Mouse (Mus musculus): Measurements from ENCODE around the gene Tcf3. TPM values are rescaled to one million over a fixed set of nuclear protein-coding genes. Genes with fewer than 3 reads are reported as not detected.

The Tcf3 gene
- total and polyA plus RNA-seq, 2 experiments from 2014 or later: 36.1 to 91.4 TPM

DNA sequence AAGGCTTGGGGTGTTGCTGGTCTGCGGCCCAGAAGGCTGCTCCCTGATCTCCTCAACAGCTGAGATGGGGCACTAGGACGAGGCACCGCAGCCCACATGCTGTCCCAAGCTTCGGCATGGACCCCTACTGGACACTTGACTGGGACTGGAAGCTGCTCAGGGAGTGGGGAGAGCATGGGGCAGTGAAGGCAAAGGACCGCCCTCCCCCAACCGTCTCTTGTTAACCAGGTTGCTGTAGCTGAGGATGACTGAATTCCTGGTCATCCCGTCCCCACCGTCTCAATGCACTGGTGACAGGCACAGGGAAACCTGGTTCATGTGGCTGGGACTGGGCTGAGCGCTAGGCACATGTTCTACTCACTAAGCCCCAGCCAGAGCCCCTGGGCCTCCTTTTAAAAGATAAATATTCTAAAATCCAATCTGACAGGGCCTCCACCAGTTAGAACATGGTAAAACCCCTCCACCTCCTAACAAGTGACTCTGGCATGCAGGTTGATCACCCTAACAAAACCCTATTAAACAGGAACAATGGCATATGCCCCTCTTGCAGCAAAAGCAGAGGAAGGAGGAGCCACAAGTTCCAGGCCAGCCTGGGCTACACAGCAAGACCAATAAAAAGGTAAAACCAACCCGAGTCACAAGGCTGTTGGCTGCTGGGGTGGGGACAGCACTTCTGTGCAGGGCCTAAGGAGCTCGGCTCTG is 36.5 kb downstream of the Tcf3 start:
- no peak for DNase-seq
- Histone ChIP-seq H3K9ac (peak overlapping the region; percentile 97), H3K4me3 (ENCODE audit: low read depth, low read length) (no peak overlapping the region), H3K27me3 (ENCODE audit: insufficient read depth, low read length) (no peaks in the 10 kb centered on the region), H3K36me3 (ENCODE audit: insufficient read depth) (peaks cover 38% of the 10 kb centered on the region), H3K4me2 (ENCODE audit: low read depth) (peak overlapping the region; percentile 85), H3K27ac (ENCODE audit: low read depth, low read length) (peak overlapping the region; percentile 100), H3K9me3 (ENCODE audit: low read length) (no peaks in the 10 kb centered on the region), H3K4me1 (ENCODE audit: insufficient read depth) (peaks cover 18% of the 10 kb centered on the region)
- 90% methylated on average over 11 of the region's 11 CpGs for WGBS
- ATAC-seq: no peak
- no peak for TF ChIP-seq CTCF (IDR thresholded peaks at IDR 0.05; ENCODE audit: low read depth)

DNA sequence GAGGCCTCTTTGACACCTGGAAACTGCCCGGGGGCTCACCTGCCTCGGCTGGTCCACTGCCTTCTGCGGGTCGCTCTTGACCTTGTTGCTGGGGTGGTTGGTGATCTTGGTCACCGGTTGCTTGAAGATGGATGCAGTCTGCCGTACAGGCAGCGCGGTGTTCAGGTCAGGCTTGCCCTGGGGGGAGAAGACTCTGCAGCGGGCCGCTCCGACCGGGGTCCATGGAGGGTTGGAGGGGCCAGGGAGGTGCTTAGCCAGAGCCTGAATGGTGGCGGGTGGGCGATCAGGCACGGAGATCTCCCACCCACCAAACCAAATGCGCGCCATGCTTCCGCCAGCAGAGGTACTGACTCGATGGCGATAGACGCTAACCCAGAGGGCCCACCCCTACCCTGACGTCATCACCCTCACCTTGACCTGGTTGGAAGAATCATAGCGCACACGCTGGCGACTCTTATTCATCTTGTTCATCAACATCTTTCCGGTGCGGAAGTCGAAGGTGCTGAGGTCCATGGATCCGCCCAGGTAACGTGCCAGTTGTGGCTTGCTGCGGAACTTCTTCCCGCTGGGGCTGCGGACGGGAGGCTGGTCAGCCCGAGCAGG is 38.3 kb downstream of the Tcf3 start:
- TF ChIP-seq CTCF (IDR thresholded peaks at IDR 0.05; ENCODE audit: low read depth): no peak
- H3K9me3 ChIP-seq (ENCODE audit: low read length): no peaks in the 10 kb centered on the region
- H3K27me3 ChIP-seq (ENCODE audit: insufficient read depth, low read length): no peaks in the 10 kb centered on the region
- no peak overlapping the region for H3K4me2 ChIP-seq (ENCODE audit: low read depth)
- ATAC-seq (no peak), DNase-seq (no peak)
- no peak overlapping the region for H3K9ac ChIP-seq
- peaks cover 47% of the 10 kb centered on the region for H3K36me3 ChIP-seq (ENCODE audit: insufficient read depth)
- no peak overlapping the region for H3K27ac ChIP-seq (ENCODE audit: low read depth, low read length)
- peaks cover 14% of the 10 kb centered on the region for H3K4me1 ChIP-seq (ENCODE audit: insufficient read depth)
- 94% methylated on average over 35 of the region's 35 CpGs for WGBS
- no peak overlapping the region for H3K4me3 ChIP-seq (ENCODE audit: low read depth, low read length)

DNA sequence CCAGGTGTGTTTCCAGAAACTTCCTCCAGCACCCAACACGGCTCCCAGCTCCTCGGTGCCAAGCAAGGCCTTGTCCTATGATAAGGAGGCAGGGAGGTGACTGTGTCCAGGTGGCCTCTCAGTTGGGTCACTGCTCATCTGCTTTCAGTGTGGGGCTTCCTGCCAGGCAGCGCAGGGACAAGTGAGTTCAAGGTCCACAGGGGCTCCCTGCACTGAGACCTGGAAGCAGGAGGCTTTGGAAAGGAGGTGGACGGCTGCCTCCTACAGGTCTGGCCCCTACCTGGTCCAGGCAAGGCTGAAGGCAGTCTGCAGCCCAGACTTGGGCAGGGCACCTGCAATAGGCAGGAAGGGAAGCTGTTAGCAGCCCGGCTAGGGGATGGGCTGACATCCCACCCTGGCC is 40.8 kb downstream of the Tcf3 start:
- DNase-seq: no peak

DNA sequence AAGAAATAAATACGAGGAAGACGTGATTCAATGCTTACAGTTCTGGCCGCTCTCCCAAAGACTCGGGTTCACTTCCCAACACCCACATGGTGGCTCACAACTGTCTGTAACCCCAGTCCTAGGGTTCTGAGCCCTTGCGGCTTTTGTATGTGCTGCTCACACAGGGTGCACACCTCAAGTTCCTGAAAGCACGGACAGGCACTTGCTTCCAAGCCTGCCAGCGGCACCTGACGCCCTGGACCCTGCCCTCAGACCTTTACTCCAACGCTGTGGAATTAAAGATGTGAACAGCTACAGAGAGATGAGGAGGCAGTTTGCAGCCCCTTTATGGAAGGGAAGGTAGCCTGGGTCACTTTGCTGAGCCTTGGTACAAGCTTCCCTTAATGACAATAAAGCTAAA is 42.8 kb downstream of the Tcf3 start:
- Histone ChIP-seq H3K4me2 (ENCODE audit: low read depth) (no peak overlapping the region), H3K36me3 (ENCODE audit: insufficient read depth) (peaks cover 47% of the 10 kb centered on the region), H3K27me3 (ENCODE audit: insufficient read depth, low read length) (no peaks in the 10 kb centered on the region), H3K4me3 (ENCODE audit: low read depth, low read length) (no peak overlapping the region), H3K9ac (no peak overlapping the region), H3K4me1 (ENCODE audit: insufficient read depth) (peaks cover 10% of the 10 kb centered on the region), H3K9me3 (ENCODE audit: low read length) (no peaks in the 10 kb centered on the region), H3K27ac (ENCODE audit: low read depth, low read length) (no peak overlapping the region)
- DNase-seq: no peak
- 86% methylated on average over 9 of the region's 9 CpGs for WGBS
- no peak for ATAC-seq
- no peak for TF ChIP-seq CTCF (IDR thresholded peaks at IDR 0.05; ENCODE audit: low read depth)

More for the DNA sequence above, 40.8 kb downstream of the Tcf3 start:
- 97% methylated on average over 5 of the region's 5 CpGs for WGBS
- no peak for TF ChIP-seq CTCF (IDR thresholded peaks at IDR 0.05; ENCODE audit: low read depth)
- Histone ChIP-seq H3K4me1 (ENCODE audit: insufficient read depth) (peaks cover 18% of the 10 kb centered on the region), H3K27ac (ENCODE audit: low read depth, low read length) (no peak overlapping the region), H3K4me2 (ENCODE audit: low read depth) (no peak overlapping the region), H3K9me3 (ENCODE audit: low read length) (no peaks in the 10 kb centered on the region), H3K4me3 (ENCODE audit: low read depth, low read length) (no peak overlapping the region), H3K36me3 (ENCODE audit: insufficient read depth) (peaks cover 47% of the 10 kb centered on the region), H3K27me3 (ENCODE audit: insufficient read depth, low read length) (no peaks in the 10 kb centered on the region), H3K9ac (no peak overlapping the region)
- no peak for ATAC-seq

DNA sequence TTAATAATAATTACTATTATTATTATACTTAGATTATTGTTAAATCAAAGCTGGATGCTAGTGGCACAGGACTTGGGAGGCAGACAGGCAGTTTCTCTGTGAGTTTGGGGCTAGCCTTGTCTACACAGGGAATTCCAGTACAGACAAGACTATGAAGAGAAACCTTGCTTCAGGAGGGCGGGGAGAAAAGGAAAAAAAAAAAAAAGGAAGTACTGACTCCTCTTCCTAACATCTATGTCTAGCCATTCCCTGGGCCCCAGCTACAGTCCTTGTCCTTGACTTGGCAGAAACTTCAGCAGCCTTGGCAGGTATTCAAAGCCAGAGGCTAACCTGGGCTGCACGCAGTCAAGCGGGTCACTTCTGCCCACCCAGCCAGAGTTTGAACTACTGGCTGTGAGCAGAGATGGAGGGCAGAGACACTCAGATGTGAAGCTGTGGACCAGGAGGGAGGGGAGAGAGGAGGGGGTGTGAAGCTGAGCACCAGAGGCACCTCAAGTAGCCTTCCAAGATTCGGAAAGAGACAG is 44.2 kb downstream of the Tcf3 start:
- no peak for TF ChIP-seq CTCF (IDR thresholded peaks at IDR 0.05; ENCODE audit: low read depth)
- DNase-seq (no peak), ATAC-seq (no peak)
- WGBS: 74% methylated on average over 4 of the region's 4 CpGs
- peaks cover 16% of the 10 kb centered on the region for H3K4me1 ChIP-seq (ENCODE audit: insufficient read depth)
- no peaks in the 10 kb centered on the region for H3K9me3 ChIP-seq (ENCODE audit: low read length)
- H3K9ac ChIP-seq: no peak overlapping the region
- H3K4me2 ChIP-seq (ENCODE audit: low read depth): no peak overlapping the region
- H3K36me3 ChIP-seq (ENCODE audit: insufficient read depth): peaks cover 38% of the 10 kb centered on the region
- H3K27me3 ChIP-seq (ENCODE audit: insufficient read depth, low read length): no peaks in the 10 kb centered on the region
- H3K4me3 ChIP-seq (ENCODE audit: low read depth, low read length): no peak overlapping the region
- no peak overlapping the region for H3K27ac ChIP-seq (ENCODE audit: low read depth, low read length)

DNA sequence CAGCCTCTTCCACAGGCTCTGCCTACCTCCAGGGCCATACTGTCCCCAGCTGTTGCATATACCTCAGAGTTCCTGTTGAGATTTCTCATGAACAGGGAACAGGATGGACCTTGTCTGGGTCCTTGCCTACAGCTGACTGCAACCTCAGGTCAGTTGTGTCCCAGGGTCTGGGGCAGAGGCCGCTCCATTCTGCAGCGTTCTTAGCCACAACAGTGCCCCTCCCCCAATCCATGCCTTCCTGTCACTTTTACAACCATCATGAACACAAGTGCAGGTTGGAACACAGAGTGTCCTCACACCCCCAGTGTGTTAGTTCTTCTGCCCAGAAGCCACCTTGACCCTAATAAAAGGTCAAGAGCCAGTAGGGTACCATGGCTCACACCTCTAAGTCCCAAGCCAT is 44.7 kb downstream of the Tcf3 start:
- no peak for ATAC-seq
- Histone ChIP-seq H3K4me1 (ENCODE audit: insufficient read depth) (peaks cover 21% of the 10 kb centered on the region), H3K36me3 (ENCODE audit: insufficient read depth) (peaks cover 36% of the 10 kb centered on the region), H3K9me3 (ENCODE audit: low read length) (no peaks in the 10 kb centered on the region), H3K9ac (no peak overlapping the region), H3K4me2 (ENCODE audit: low read depth) (peak overlapping the region; percentile 97; the same call in 1 of the 2 replicates), H3K27ac (ENCODE audit: low read depth, low read length) (no peak overlapping the region), H3K4me3 (ENCODE audit: low read depth, low read length) (no peak overlapping the region), H3K27me3 (ENCODE audit: insufficient read depth, low read length) (no peaks in the 10 kb centered on the region)
- DNase-seq: no peak
- TF ChIP-seq CTCF (IDR thresholded peaks at IDR 0.05; ENCODE audit: low read depth): no peak
- 31% methylated on average over 2 of the region's 2 CpGs for WGBS

DNA sequence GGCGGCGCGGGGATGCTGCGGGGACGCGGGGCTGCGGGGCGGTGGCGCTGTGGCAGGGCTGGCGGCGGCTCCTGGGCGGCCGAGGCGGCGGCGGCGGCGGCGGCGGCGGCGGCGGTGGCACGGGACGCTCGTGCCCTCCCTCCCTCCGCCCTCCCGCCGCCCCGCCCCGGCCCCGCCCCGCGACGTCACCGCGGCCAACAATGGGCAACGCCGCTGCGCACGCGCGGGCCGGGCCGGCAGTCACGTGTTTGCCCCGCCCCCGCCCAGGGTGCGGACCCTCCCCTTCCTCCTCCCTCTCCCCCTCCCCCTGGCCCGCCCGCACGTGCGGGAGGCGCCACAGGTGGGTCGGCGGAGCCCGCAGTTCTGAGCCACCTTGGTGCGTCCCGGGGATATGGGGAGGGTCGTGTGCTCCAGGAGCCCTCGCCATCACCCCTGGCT is 45.9 kb downstream of the Tcf3 start, which contains the start of gene Mex3d:
Gene Mex3d, minus strand, starts transcription at position 138 of the 438 bp plus-strand sequence.
- H3K36me3 ChIP-seq (ENCODE audit: insufficient read depth): peaks cover 34% of the 10 kb centered on the region
- H3K27me3 ChIP-seq (ENCODE audit: insufficient read depth, low read length): no peaks in the 10 kb centered on the region
- DNase-seq: peak; percentile 96

More for the DNA sequence above, 45.9 kb downstream of the Tcf3 start, which contains the start of gene Mex3d:
- peak within 1 kb of the TSS; percentile 97 for H3K4me2 ChIP-seq (ENCODE audit: low read depth)
- H3K27ac ChIP-seq (ENCODE audit: low read depth, low read length): peak within 1 kb of the TSS; percentile 98
- H3K9me3 ChIP-seq (ENCODE audit: low read length): no peaks in the 10 kb centered on the region
- H3K4me1 ChIP-seq (ENCODE audit: insufficient read depth): peaks cover 29% of the 10 kb centered on the region
- peak; percentile 34 for ATAC-seq
- 1% methylated on average over 11 of the region's 61 CpGs for WGBS
- peak within 1 kb of the TSS; percentile 96 for H3K4me3 ChIP-seq (ENCODE audit: low read depth, low read length)
- H3K9ac ChIP-seq: peak within 1 kb of the TSS; percentile 99
- TF ChIP-seq CTCF (IDR thresholded peaks at IDR 0.05; ENCODE audit: low read depth): no peak

Measured in forebrain, postnatal 0 days (tissue).